Mouse (Mus musculus): Measurements from ENCODE around the gene Mgat4b.

Mgat4b gene

DNA sequence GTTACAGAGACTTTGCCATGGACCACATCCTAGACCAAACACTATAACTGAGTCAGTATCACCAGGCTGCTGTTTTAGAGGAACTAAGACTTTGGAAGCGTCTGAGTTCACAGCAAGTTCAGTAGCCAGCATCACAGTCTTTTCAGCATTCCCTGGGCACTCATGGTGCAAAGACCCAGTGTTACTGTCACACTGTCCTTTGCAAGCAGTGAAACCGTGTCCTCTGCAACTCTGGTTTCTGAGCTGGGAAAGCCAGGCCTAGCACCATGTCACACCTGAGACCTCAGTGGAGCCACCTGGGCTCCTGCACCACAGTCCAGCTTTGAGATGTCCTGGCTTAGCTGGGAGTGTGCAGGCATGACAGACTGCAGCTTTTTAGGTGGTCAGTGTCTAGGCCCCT is 11.8 kb upstream of the Mgat4b start:
- no peak for DNase-seq (ENCODE audit: extremely low read depth, insufficient read length, low spot score)

DNA sequence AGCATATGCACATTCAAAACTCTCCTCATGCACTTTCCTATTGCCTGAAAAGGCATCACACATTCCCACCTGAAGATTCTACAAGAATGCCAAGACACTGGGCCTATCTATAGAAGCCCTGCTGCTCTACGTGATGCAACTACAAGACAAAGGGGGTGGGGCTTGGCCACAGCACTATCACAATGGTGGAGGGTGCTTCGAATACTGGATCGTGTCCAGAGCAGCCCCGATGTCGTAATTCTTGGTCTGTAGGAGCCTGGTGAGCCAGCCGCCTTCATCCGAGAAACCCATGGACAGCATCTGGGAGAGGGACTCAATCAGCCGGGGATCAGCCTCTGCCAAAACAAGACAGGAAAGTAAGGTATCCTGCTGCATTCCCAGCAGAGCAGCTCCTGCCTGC is 10.1 kb upstream of the Mgat4b start:
- no peak for DNase-seq (ENCODE audit: extremely low read depth, insufficient read length, low spot score)

- no peak for DNase-seq (ENCODE audit: extremely low read depth, insufficient read length, low spot score)
These were observed 9.1 kb upstream of the Mgat4b start for GRCm38 (mm10) chr11:50201590-50201989.

DNA sequence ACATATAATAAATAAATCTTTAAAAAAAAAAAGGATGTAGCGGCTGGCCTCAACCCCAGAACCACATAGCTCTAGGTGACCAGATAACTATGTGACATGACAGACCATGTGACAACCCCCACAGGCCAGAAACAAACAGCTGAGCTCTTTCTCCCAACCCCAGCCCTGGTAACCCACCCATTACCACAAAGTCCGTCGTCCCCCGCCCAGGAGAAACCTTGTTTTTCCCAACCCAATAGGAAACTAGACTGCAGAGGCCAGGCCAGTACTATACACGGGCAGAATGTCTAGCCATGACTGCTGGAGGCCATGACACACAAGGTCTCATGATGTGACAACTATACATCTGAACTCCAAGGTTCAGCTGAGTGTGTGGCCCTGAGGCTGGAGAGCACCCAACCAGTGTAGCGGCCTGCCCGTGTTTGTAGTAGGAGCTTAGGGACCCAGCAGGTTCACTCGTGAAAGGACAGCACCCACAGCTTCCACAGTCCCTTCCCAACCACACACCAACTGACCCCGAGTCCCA is 7.3 kb upstream of the Mgat4b start:
- DNase-seq (ENCODE audit: extremely low read depth, insufficient read length, low spot score), result no peak

GRCm38 (mm10) chr11:50205434-50205833 is 5.3 kb upstream of the Mgat4b start:
- DNase-seq (ENCODE audit: extremely low read depth, insufficient read length, low spot score), result no peak

GRCm38 (mm10) chr11:50206037-50206436 is 4.7 kb upstream of the Mgat4b start:
- DNase-seq (ENCODE audit: extremely low read depth, insufficient read length, low spot score), result no peak

GRCm38 (mm10) chr11:50207344-50207743 is 3.3 kb upstream of the Mgat4b start:
- DNase-seq (ENCODE audit: extremely low read depth, insufficient read length, low spot score), result no peak

- no peak for DNase-seq (ENCODE audit: extremely low read depth, insufficient read length, low spot score)
These were observed 2.7 kb upstream of the Mgat4b start for GRCm38 (mm10) chr11:50208039-50208438.

- peak; percentile 94 for DNase-seq (ENCODE audit: extremely low read depth, insufficient read length, low spot score)
These were observed 587 bp upstream of the Mgat4b start for GRCm38 (mm10) chr11:50210101-50210504.

DNA sequence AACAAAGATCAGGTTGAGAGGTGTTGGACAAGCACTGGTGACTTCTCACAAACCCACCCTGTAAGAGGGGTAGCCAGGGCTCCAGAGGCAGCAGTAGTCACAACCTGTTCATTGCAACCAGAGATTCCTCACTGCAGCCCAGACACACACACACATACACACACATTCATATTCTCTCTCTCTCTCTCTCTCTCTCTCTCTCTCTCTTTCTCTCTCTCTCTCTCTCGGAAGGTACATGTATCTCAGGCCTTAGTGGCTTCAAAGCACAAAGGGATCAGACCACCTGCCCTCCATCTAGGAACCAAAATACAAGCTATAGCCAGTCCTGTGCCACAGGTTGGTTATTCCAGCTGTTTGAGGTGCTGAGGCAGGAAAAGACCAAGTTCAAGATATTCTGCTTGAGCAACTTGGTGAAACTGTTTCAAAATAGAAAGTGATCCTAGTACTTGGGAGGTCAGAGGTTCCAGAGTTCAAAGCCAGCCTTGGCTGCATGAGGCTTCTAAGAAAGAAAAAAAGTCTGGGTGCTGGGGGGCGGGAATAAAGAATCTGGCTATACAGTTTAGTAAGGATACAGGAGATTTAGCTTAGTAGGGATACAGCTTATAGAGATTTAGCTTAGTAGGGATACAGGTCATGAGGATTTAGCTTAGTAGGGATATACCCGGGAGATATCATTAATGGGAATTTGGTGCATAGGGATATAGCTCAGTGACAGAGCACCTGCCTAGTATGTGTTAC is 801 bp downstream of the Mgat4b start:
- no peak for DNase-seq (ENCODE audit: extremely low read depth, insufficient read length, low spot score)

- peak; percentile 71 for DNase-seq (ENCODE audit: extremely low read depth, insufficient read length, low spot score)
These were observed 1.5 kb downstream of the Mgat4b start for GRCm38 (mm10) chr11:50212060-50212739.

DNA sequence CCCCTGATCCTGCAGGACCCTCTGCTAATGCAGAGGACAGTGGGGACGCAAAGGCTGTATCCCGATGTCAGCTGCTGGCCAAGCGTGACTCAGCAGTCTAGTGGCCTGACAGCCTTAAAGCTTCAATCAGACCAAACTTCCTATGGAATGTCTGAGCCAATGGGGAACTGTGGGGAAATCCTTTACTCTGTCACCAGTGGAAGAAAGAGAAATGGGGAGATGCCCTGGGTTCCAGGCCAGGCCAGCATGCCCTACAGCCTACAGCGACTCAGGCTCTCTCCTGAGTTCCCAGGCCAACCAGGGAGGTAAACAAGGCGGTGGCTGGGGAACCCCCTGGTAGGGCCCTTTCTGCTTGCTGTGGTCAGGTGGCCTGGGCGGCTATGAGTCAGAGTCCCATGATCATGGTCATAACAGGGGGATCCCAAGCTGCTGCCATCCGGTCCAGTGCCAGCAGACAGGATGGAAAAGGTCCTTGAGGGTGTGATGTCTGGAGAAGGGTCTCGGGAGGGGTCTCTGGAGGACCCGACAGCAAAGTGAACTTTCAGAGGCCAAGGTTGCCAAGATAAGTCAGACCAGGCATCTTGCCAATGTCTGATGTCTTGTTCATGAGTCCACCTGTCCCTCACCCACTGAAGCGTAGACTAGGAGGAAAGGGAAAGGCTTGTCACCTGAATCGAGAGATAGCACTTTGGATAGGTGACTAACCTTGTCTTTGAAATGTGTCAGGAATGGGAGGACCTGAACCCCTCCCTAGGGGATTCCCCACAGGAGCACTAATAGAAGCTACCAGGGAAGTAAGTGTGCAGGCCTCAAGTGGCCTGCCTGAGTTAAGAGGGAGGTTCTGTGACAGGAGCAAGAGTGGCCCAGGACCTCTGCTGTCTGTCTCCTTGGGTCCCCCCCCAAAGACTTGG is 2.4 kb downstream of the Mgat4b start:
- peak; percentile 92 for DNase-seq (ENCODE audit: extremely low read depth, insufficient read length, low spot score)

DNA sequence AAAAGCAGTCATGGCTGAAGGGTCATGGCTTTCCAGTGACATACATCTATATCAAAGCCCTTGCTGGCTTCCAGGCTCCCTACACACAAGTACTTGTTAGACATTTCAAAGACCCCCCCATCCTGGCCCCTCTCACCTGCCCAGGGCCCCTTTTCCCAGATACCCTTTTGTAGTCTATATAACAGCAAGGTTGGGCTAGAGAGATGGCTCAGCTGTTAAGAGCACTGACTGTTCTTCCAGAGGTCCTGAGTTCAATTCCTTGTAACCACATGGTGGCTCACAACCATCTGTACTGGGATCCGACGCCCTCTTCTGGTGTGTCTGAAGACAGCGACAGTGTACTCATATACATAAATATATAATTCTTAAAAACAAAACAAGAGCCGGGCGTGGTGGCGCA is 3.9 kb downstream of the Mgat4b start:
- no peak for DNase-seq (ENCODE audit: extremely low read depth, insufficient read length, low spot score)

- DNase-seq (ENCODE audit: extremely low read depth, insufficient read length, low spot score), result no peak
These were observed 4.9 kb downstream of the Mgat4b start for GRCm38 (mm10) chr11:50215633-50216032.

DNA sequence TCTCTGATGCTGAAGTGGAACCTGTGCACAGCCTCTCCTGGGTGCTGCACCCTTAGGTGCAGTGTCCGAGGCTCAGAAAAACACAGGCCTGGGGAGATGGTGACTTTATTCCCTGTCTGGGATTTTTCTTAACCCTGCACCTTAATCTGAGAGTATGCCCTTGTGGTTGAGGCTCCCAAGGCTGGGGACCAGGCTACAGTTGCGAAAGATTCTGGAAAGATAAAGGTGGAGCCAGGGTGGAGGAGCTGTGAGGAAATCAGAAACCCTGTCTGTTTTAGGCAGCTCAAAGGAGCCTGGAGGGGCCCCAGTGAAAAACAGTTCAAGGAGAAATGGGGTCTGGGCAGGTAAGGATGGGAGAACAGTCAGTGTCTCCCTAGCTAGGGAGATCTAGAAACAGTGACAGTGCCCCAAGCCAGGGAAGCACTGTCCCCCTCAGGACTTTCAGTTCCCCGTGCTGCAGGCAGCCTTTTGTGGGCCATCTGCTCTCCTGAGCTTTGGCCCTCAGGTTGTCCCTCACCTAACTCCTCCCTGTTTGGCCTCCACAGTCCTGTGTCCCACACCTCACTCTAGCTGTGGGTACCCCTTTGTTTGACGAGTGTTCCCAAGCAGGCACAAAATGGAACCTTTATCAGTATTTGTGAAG is 6.2 kb downstream of the Mgat4b start:
- no peak for DNase-seq (ENCODE audit: extremely low read depth, insufficient read length, low spot score)

- DNase-seq (ENCODE audit: extremely low read depth, insufficient read length, low spot score), result peak; percentile 71
These were observed 7.1 kb downstream of the Mgat4b start for GRCm38 (mm10) chr11:50217811-50218210.

DNA sequence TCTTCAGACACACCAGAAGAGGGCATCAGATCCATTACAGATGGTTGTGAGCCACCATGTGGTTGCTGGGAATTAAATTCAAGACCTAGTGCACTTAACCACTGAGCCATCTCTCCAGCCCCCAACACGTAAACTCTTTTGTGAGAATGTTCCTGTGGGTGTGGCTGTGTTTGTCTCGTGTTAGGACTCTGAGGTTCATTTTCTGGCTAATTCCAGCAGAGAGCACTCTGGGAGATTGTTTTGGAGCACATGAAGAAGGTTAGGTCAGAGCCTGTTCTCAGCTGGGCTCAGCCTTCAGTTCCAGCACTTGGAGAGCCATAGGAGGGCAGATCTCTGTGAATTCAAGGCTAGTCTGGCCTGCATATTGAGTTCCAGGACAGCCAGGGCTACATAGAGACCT is 9.1 kb downstream of the Mgat4b start:
- DNase-seq (ENCODE audit: extremely low read depth, insufficient read length, low spot score), result no peak

- DNase-seq (ENCODE audit: extremely low read depth, insufficient read length, low spot score), result no peak
These were observed 12.0 kb downstream of the Mgat4b start for GRCm38 (mm10) chr11:50222559-50223276.

DNA sequence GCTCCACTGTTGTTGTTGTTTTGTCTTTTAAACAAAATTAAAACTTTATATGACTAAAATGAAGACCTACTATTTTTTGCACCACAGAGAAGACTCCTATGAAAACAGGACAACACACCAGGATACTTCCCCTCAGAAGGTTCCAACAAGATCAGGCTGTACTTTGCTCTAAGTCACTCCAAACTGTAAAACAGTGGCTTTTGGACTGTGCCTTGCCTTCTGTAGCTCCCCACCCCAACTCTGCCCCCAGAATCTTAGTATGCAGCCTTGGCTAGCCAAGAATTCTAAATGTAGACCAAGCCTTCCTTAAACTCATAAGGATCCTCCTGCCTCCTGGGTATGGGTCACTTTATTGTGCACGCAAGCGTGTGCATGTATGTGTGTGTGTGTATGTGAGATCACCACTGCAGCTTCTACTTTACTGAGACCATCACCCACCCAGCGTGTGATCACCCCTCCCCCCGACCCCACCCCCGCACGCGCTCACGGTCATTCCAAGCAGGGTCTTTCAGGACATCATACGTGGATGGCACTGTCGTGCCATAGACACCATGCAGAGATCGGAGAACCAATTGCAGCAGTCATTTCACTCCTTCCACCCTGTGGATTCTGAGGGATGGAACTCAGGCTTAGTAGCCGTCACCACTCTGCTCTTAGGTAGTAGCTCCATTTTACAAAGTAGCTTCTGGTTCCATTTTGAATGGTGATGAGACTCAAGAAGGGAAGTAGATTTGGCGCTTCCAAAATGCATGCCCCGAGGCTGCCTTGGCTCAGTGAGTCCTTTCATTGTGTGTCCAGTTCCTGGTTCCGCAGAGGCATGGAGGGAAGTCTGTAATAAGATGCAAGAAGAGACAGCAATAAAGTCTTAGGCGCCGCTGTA is 13.3 kb downstream of the Mgat4b start:
- no peak for DNase-seq (ENCODE audit: extremely low read depth, insufficient read length, low spot score)
